Mouse (Mus musculus) layer of hippocampus, postnatal 10 days (tissue): ENCODE results near the gene Gtpbp6. TPM values are rescaled to one million over a fixed set of nuclear protein-coding genes. Genes with fewer than 3 reads are reported as not detected.
"Not testable (repeated sequence)": the region's sequence is repeated elsewhere in the genome, so short reads cannot be mapped to it uniquely, and the experiment has no call there.

Experiments used
- DNase-seq, 2 experiments: peaks; one replicate each; pipeline ENCODE4 v3.0.0; 2021; ENCODE audit warnings: low spot score in 2 of 2
- total RNA-seq, 2 experiments: library from RNA; stranded (reverse); gene quantifications; 2 replicates each; pipeline ENCODE4 v1.2.3; 2021

Gtpbp6 gene
- total RNA-seq, 2 experiments from 2014 or later, result 83.7 to 98.9 TPM

GRCm38 (mm10) chr5:110100921-110101631 is 6.9 kb downstream of the Gtpbp6 start:
- peak in 1 of 2 experiments; percentile 32 for DNase-seq

DNA sequence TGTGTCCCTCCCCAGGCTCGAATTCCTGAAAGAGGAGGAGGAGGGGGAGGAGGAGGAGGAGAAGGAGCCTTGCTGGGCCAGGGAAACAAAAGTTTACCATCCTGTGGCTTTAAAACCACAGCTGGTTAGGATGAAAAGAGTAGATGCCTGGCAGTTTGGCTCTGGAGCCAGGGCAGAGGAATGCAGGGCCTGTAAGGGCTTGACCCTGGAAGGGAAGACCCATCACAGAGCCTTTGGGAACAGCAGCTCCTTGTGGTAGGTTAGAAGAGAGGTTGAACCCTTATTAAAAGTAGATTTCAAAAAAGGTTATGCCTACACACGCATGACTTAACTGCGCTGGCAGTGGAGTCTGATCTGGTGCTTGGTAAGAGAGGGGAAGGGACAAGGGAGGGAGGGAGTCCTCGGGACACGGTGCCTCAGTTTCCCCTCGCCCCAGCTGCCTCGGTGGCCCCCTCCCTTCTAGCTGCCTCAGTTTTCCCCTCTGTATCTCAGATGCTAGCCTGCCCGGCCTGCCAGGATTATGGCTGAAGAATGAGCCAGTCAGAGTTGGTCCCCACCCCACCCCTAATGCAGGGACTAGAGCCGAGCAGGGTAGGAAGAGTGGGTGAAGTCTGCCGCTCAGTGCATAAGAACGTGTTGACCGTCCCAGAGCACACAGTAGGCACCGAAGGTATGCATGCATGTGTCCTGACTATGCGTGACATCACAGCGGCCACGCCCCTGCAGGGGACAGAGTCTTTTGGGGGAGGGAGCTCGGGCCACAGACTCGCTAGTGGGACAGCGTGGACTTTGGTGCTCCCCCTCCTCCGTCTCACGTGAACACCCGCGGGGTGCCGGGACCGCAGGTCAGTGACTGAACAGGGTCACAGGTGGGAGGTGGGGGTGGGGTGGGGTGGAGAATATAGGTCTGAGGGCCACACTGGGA is 8.1 kb downstream of the Gtpbp6 start, which contains the start of gene Plcxd1:
TSS of gene Plcxd1 (plus strand) at position 314 of the 925 bp plus-strand sequence.
- DNase-seq, result no peak

- DNase-seq, result no peak
Observed at GRCm38 (mm10) chr5:110098991-110099477, 9.0 kb downstream of the Gtpbp6 start.

DNA sequence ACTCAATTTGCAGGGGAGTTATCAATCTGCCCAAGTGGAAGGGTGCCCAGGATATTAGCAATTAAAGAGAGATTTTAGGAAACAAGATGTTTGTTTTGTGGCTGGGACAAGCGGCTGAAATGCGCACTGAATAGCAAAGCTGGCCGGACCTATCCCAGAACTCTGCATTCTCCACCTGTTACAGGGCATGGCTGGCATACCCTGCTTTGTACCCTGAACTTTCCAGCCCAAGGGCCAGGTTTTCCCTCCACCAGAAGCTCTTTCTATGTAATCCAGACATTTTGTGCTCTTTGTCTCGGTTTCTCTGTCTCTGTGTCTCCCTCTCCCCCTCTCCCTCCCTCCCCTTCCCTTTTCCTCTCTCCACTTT is 13.2 kb downstream of the Gtpbp6 start:
- no peak for DNase-seq

- peak; percentile 83 to 86 for DNase-seq
Observed at GRCm38 (mm10) chr5:110094030-110094846, 13.8 kb downstream of the Gtpbp6 start, which contains the start of gene Gm35315. Gene Gm35315 (minus strand): TSS chr5:110094420.

DNA sequence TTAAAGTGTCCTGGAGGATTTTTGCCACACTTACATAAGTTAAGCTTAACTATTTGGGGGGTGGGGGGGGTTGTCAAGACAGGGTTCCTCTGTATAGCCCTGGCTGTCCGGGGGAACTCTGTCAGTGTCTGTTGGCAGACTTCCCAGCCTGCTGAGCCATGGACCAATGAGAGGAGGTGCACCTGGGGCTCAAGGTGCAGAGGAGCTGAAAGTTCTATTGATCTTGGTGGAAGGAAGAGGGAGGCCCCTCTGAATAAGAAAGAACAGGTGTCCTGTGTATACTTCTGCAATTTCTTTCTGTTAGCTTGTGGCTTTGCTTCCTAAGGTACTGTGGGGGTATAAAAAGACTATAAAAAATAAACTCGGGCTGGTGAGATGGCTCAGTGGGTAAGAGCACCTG is 16.5 kb downstream of the Gtpbp6 start:
- DNase-seq, result no peak

GRCm38 (mm10) chr5:110086161-110086866 is 21.7 kb downstream of the Gtpbp6 start:
- no peak for DNase-seq

DNA sequence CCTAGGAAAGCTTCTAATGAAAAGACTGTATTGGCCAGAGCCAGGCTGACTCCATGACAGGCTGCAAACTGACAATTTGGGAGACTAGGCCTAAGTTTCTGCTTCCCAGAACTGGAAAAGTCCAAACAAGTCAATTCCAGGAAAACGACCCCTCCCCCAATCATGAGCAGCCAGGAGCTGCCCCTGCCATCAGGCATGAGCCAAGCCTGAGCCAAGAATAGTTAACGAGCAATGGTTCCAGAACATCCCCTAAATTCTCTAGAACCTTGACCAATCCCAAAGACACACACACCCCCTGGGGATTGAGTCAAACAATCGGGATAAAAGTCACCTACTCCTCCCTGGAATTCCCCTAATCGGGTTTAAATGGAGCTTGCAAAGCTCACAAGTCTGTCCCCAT is 25.0 kb downstream of the Gtpbp6 start:
- DNase-seq, result no peak

- not testable (repeated sequence) for DNase-seq
Observed at GRCm38 (mm10) chr5:110072413-110072812, 35.6 kb downstream of the Gtpbp6 start, which contains the start of gene Gm17655. Gene Gm17655 (minus strand): TSS chr5:110072513.

DNA sequence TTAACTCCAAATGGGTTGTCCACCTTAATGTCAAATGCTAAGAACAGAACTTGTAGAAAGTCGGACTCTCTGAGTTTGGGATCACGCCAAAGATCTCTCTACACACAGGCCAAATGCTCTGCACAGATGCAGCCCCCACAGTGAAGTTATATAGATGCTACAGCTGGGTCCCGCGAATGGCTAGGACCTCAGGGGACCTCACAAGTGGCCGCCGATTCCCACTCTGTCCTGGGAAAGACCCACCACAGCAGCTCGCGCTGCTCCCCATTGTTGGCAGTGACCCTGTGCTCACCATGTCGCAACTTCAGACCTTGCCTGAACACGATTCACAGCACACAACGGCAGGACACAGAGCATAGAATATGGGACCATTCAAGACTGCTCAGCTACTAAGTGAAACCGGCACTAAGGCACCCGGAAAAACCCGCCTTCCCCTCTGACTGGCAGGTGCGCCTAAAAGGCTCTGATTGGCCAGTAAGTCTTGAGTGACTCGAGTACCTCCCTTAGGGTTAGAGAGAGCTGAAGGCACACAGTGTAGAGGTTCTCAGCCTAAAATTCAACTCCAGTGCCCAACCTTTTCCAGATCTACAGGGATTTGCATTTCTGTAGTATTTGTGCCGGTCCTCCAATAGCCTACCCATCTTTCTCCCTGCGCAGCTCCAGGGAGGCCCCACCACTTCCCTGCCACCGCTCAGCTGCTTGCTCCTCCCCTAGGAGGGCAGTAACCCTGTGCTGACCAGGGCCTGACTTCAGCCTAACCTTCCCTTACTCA is 50.2 kb downstream of the Gtpbp6 start:
- peak; percentile 76 to 84 for DNase-seq

Other genes with a start within 250 kb of the Gtpbp6 start
- gene Gm15446, start 184.8 kb downstream of the Gtpbp6 start, total RNA-seq, result 10 to 100 TPM; 37.9 to 45.4 TPM
- 10 to 100 TPM; 52.4 to 62.0 TPM for gene Zfp932, start 111.7 kb downstream of the Gtpbp6 start, total RNA-seq
- 10 to 100 TPM in 1 of 2 experiments, 1 to 10 TPM in 1; 8.9 to 10.3 TPM for gene Gm17655, start 35.7 kb downstream of the Gtpbp6 start, total RNA-seq
- under 1 TPM; 0.73 to 0.89 TPM for gene Gm35315, start 13.8 kb downstream of the Gtpbp6 start, total RNA-seq
- 1 to 10 TPM; 3.3 to 4.6 TPM for gene Plcxd1, start 8.2 kb downstream of the Gtpbp6 start, total RNA-seq
- gene Zfp605, start 1.9 kb upstream of the Gtpbp6 start, total RNA-seq, result 10 to 100 TPM; 16.1 to 16.8 TPM
- 10 to 100 TPM; 74.0 to 76.0 TPM for gene Chfr, start 27.6 kb upstream of the Gtpbp6 start, total RNA-seq
- gene Golga3, start 68.5 kb upstream of the Gtpbp6 start, total RNA-seq, result 10 to 100 TPM; 43.7 to 47.6 TPM
- gene Ankle2, start 122.8 kb upstream of the Gtpbp6 start, total RNA-seq, result 10 to 100 TPM; 32.0 to 40.6 TPM
- gene Pgam5, start 161.7 kb upstream of the Gtpbp6 start, total RNA-seq, result 10 to 100 TPM; 66.2 to 73.7 TPM
- gene Pxmp2, start 178.0 kb upstream of the Gtpbp6 start, total RNA-seq, result 1 to 10 TPM; 8.5 to 9.5 TPM
- gene Pole, start 178.1 kb upstream of the Gtpbp6 start, total RNA-seq, result 1 to 10 TPM; 4.8 to 7.6 TPM
- 1 to 10 TPM; 2.4 to 2.9 TPM for gene P2rx2, start 235.0 kb upstream of the Gtpbp6 start, total RNA-seq
- not detected for gene Lrcol1, start 236.5 kb upstream of the Gtpbp6 start, total RNA-seq